Mouse (Mus musculus): ENCODE measurements around the gene Bcs1l. TPM values are rescaled to one million over a fixed set of nuclear protein-coding genes. Genes with fewer than 3 reads are reported as not detected.

Bcs1l gene
- total and polyA plus RNA-seq, 3 experiments: 18.6 to 29.1 (median 27.1) TPM

GRCm38 (mm10) chr1:74584616-74585398 lies 3.3 kb upstream of the Bcs1l start:
- Histone ChIP-seq H3K4me1 (ENCODE audit: control insufficient read depth in 1 of 2, insufficient read depth in 2 of 2) (peaks cover 5 to 38% of the 10 kb centered on the region in 2 experiments), H3K9ac (ENCODE audit: insufficient read depth, low read depth) (no peak overlapping the region), H3K27ac (ENCODE audit: insufficient read depth, low read depth) (no peak overlapping the region; the same call in 1 of the 2 replicates), H3K79me2 (replicated peaks; ENCODE audit: control insufficient read depth, extremely low read depth, insufficient read depth, poor library complexity, severe bottlenecking) (peaks cover 45% of the 10 kb centered on the region), H3K36me3 (replicated peaks in 1 of 2; ENCODE audit: control insufficient read depth in 1 of 2, insufficient read depth in 1 of 2, low read length in 1 of 2) (peaks cover 16 to 52% of the 10 kb centered on the region in 2 experiments), H3K4me2 (ENCODE audit: insufficient read depth, low read depth, poor library complexity, severe bottlenecking) (no peak overlapping the region; the same call in 1 of the 2 replicates), H3K9me3 (replicated peaks; ENCODE audit: low read length) (no peaks in the 10 kb centered on the region), H3K27me3 (replicated peaks) (no peaks in the 10 kb centered on the region), H3K4me3 (replicated peaks in 1 of 3; ENCODE audit: low read depth in 2 of 3, low read length in 2 of 3, poor library complexity in 1 of 3) (no peak overlapping the region)
- no peak for TF ChIP-seq EP300 (IDR thresholded peaks at IDR 0.05; ENCODE audit: low read length)
- no peak for TF ChIP-seq MAFK (IDR thresholded peaks at IDR 0.05; ENCODE audit: insufficient replicate concordance, low read length)
- TF ChIP-seq UBTF (IDR thresholded peaks at IDR 0.05; ENCODE audit: low read depth, low read length): no peak
- TF ChIP-seq TBP (conservative IDR thresholded peaks at IDR 0.05; ENCODE audit: low read depth, low read length): no peak
- TF ChIP-seq POLR2AphosphoS2 (IDR thresholded peaks at IDR 0.05; ENCODE audit: low read depth, low read length): no peak
- no peak for TF ChIP-seq E2F4 (IDR thresholded peaks at IDR 0.05; ENCODE audit: insufficient replicate concordance, low read depth, low read length)
- TF ChIP-seq ZKSCAN1 (IDR thresholded peaks at IDR 0.05; ENCODE audit: borderline replicate concordance, low read depth, low read length): no peak
- no peak for TF ChIP-seq JUND (conservative IDR thresholded peaks at IDR 0.05; ENCODE audit: low read depth, low read length)
- TF ChIP-seq MXI1 (IDR thresholded peaks at IDR 0.05; ENCODE audit: low read depth, low read length): no peak
- TF ChIP-seq JUN (IDR thresholded peaks at IDR 0.05; ENCODE audit: insufficient read depth, low read depth, low read length): no peak
- no peak for TF ChIP-seq CTCF (conservative IDR thresholded peaks at IDR 0.05 in 1 of 2, IDR thresholded peaks at IDR 0.05 in 1 of 2; ENCODE audit: low read depth in 2 of 2, low read length in 2 of 2)
- no peak for TF ChIP-seq MAZ (IDR thresholded peaks at IDR 0.05; ENCODE audit: low read depth, low read length)
- TF ChIP-seq PAX5 (IDR thresholded peaks at IDR 0.05; ENCODE audit: low read length): no peak
- no peak for TF ChIP-seq NRF1 (IDR thresholded peaks at IDR 0.05; ENCODE audit: low read depth, low read length)
- TF ChIP-seq RCOR1 (conservative IDR thresholded peaks at IDR 0.05; ENCODE audit: low read depth, low read length): no peak
- no peak for TF ChIP-seq USF1 (IDR thresholded peaks at IDR 0.05; ENCODE audit: low read depth, low read length)
- in situ Hi-C loops (cut with MboI; ENCODE audit: low pct_ligation_motif_present, low pct_unique_long_range_greater_than_20kb, low sequenced_read_pairs): no loop called here
- dilution Hi-C loops (cut with MboI; ENCODE audit: extremely low pct_ligation_motif_present, extremely low pct_unique_long_range_greater_than_20kb, low sequenced_read_pairs): no loop called here
- no peak for DNase-seq (ENCODE audit: extremely low read depth)

DNA sequence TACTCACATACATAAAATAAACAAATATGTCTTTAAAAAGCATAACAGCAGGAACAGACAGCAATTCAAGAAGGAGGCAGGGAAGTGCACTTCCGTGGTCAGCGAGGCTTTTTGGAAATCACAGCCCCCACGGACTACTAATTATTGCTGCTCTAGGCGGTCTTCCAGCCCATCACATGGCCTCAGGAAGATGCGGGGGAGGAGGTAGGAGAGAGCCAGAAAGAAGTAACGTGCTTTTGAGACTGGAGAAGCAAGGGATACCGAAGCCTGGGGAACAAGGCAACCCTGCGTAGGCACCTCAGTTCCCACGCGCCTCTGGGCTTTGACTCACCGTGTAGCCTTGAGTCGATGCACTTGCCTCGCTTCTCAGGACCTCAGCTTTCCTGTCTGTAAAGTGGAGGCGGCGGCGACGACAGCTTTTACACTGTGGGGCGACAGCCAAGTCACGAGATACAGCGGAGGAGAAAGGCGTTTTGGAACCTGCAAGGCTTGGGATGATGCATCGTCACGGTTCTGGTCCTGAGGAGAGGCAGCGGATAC lies 786 bp upstream of the Bcs1l start:
- H3K4me1 ChIP-seq (ENCODE audit: control insufficient read depth in 1 of 2, insufficient read depth in 2 of 2): peaks cover 5 to 41% of the 10 kb centered on the region in 2 experiments
- H3K27me3 ChIP-seq (replicated peaks): no peaks in the 10 kb centered on the region
- no peak for DNase-seq (ENCODE audit: extremely low read depth)
- peaks cover 36 to 62% of the 10 kb centered on the region in 2 experiments for H3K36me3 ChIP-seq (replicated peaks in 1 of 2; ENCODE audit: control insufficient read depth in 1 of 2, insufficient read depth in 1 of 2, low read length in 1 of 2)
- dilution Hi-C loops (cut with MboI; ENCODE audit: extremely low pct_ligation_motif_present, extremely low pct_unique_long_range_greater_than_20kb, low sequenced_read_pairs): no loop called here
- peaks cover 45% of the 10 kb centered on the region for H3K79me2 ChIP-seq (replicated peaks; ENCODE audit: control insufficient read depth, extremely low read depth, insufficient read depth, poor library complexity, severe bottlenecking)
- in situ Hi-C loops (cut with MboI; ENCODE audit: low pct_ligation_motif_present, low pct_unique_long_range_greater_than_20kb, low sequenced_read_pairs): no loop called here
- H3K4me2 ChIP-seq (ENCODE audit: insufficient read depth, low read depth, poor library complexity, severe bottlenecking): peak overlapping the region; percentile 96
- H3K9ac ChIP-seq (ENCODE audit: insufficient read depth, low read depth): peak overlapping the region; percentile 37
- H3K4me3 ChIP-seq (replicated peaks in 1 of 3; ENCODE audit: low read depth in 2 of 3, low read length in 2 of 3, poor library complexity in 1 of 3): peak overlapping the region; percentile 73 to 84 (median 79)
- peak overlapping the region; percentile 1; the same call in 1 of the 2 replicates for H3K27ac ChIP-seq (ENCODE audit: insufficient read depth, low read depth)
- TF ChIP-seq JUN (IDR thresholded peaks at IDR 0.05; ENCODE audit: insufficient read depth, low read depth, low read length) (no peak), RAD21 (IDR thresholded peaks at IDR 0.05; ENCODE audit: low read depth, low read length) (no peak), PAX5 (IDR thresholded peaks at IDR 0.05; ENCODE audit: low read length) (no peak), UBTF (IDR thresholded peaks at IDR 0.05; ENCODE audit: low read depth, low read length) (no peak), CHD2 (IDR thresholded peaks at IDR 0.05; ENCODE audit: low read length) (no peak), RCOR1 (conservative IDR thresholded peaks at IDR 0.05; ENCODE audit: low read depth, low read length) (no peak), ZMIZ1 (IDR thresholded peaks at IDR 0.05; ENCODE audit: low read depth, low read length) (no peak), TBP (conservative IDR thresholded peaks at IDR 0.05; ENCODE audit: low read depth, low read length) (no peak), EP300 (IDR thresholded peaks at IDR 0.05; ENCODE audit: low read length) (no peak), NRF1 (IDR thresholded peaks at IDR 0.05; ENCODE audit: low read depth, low read length) (no peak), ETS1 (conservative IDR thresholded peaks at IDR 0.05; ENCODE audit: low read depth, low read length) (no peak), MAFK (IDR thresholded peaks at IDR 0.05; ENCODE audit: insufficient replicate concordance, low read length) (no peak), KAT2A (IDR thresholded peaks at IDR 0.05; ENCODE audit: insufficient replicate concordance, low read length) (no peak), SMC3 (IDR thresholded peaks at IDR 0.05; ENCODE audit: low read depth, low read length) (no peak)
- no peaks in the 10 kb centered on the region for H3K9me3 ChIP-seq (replicated peaks; ENCODE audit: low read length)

All from CH12.LX (cell line).